Mouse (Mus musculus) Patski (cell line): ENCODE data around the gene Chrnb1. TPM values are rescaled to one million over a fixed set of nuclear protein-coding genes. Genes with fewer than 3 reads are reported as not detected.

Experiments used
- ATAC-seq: fragments of 100-300 bp; one replicate; pipeline ENCODE4 v1.8.0; 2021
- CTCF ChIA-PET: fragments of 350-600 bp; sonication (Branson Sonifier 250); formaldehyde crosslinking; loops from one replicate; lab custom pipeline; 2022; ENCODE audit warnings: inconsistent platforms; lab: Charles Lee
- POLR2A ChIA-PET: fragments of 350-600 bp; sonication (Branson Sonifier 250); formaldehyde crosslinking; loops from one replicate; lab custom pipeline; 2022; ENCODE audit warnings: antibody characterized with exemption, inconsistent platforms; lab: Charles Lee
- DNase-seq: peaks from one replicate; pipeline ENCODE4 v3.0.0-alpha.2; 2011; ENCODE audit warnings: low read depth, low spot score
- H3K27me3 ChIP-seq: fragments of 371-371 bp; one replicate; pipeline ENCODE4 v1.5.1; 2021
- CTCF ChIP-seq: fragments of 100-300 bp; IDR thresholded peaks from one replicate; pipeline ENCODE4 v1.5.1; 2021
- in situ Hi-C: fragments of 300-500 bp; cut with MboI; formaldehyde crosslinking; loops from 3 replicates; pipeline ENCODE4 v1.11.1; 2018; ENCODE audit warnings: low pct_unique_long_range_greater_than_20kb, mixed read lengths
- polyA plus RNA-seq: library from polyadenylated mRNA; unstranded; gene quantifications from one replicate; pipeline ENCODE4 v1.2.3, GENCODE M21; 2021

The Chrnb1 gene
- polyA plus RNA-seq, 1 experiment from 2014 or later = 27.7 TPM

DNA sequence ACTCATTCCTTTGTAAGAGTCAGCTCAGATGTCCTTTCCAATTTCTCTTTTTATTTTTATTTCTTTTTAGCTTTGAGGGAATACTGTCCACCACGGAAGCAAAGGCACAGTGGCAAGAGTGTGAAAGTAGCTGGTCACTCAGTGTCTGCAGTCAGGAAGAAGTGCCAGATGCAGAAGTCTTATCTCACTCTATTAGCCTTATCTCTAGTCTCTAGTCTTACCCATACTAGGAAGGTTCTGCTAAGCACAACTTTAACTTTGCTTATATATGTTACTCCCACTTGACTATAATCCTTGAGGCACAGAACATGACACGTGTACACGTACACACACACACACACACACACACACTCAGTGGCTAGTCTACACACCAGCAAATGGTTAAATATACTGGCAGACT, 44.1 kb downstream of the Chrnb1 start:
- ChIA-PET POLR2A (no interaction called here), CTCF (interaction anchor here (1.3 to 1.9 kb wide), 2 partner anchors 9 to 16 kb away, joined by 5 read pairs; no protein-coding TSS in a partner anchor)
- ATAC-seq (no peak), DNase-seq (no peak)
- in situ Hi-C loops = no loop called here
- H3K27me3 ChIP-seq = no peaks in the 10 kb centered on the region
- TF ChIP-seq CTCF = no peak

Other genes with a start within 250 kb of the Chrnb1 start
- gene Dnah2, start 246.8 kb downstream of the Chrnb1 start, polyA plus RNA-seq = 1.4 TPM
- 0.27 TPM for gene Efnb3, start 235.7 kb downstream of the Chrnb1 start, polyA plus RNA-seq
- gene Wrap53, start 215.7 kb downstream of the Chrnb1 start, polyA plus RNA-seq = 11.4 TPM
- 92.8 TPM for gene Trp53, start 215.6 kb downstream of the Chrnb1 start, polyA plus RNA-seq
- gene Atp1b2, start 190.0 kb downstream of the Chrnb1 start, polyA plus RNA-seq = 0.80 TPM
- not detected for gene Shbg, start 178.0 kb downstream of the Chrnb1 start, polyA plus RNA-seq
- 5.2 TPM for gene Sat2, start 173.9 kb downstream of the Chrnb1 start, polyA plus RNA-seq
- 82.4 TPM for gene Fxr2, start 163.0 kb downstream of the Chrnb1 start, polyA plus RNA-seq
- gene Sox15, start 140.6 kb downstream of the Chrnb1 start, polyA plus RNA-seq = 0.15 TPM
- 84.1 TPM for gene Mpdu1, start 133.3 kb downstream of the Chrnb1 start, polyA plus RNA-seq
- gene Cd68, start 129.8 kb downstream of the Chrnb1 start, polyA plus RNA-seq = 4.4 TPM
- 592 TPM for gene Eif4a1, start 123.5 kb downstream of the Chrnb1 start, polyA plus RNA-seq
- gene Senp3, start 113.9 kb downstream of the Chrnb1 start, polyA plus RNA-seq = 116 TPM
- gene Tnfsf13, start 110.2 kb downstream of the Chrnb1 start, polyA plus RNA-seq = 5.0 TPM
- 26.6 TPM for gene Tnfsf12, start 100.1 kb downstream of the Chrnb1 start, polyA plus RNA-seq
- 7.2 TPM for gene Tnfsfm13, start 99.8 kb downstream of the Chrnb1 start, polyA plus RNA-seq
- 96.2 TPM for gene Polr2a, start 37.3 kb downstream of the Chrnb1 start, polyA plus RNA-seq
- 0.32 TPM for gene Slc35g3, start 34.0 kb downstream of the Chrnb1 start, polyA plus RNA-seq
- gene Zbtb4, start 30.0 kb downstream of the Chrnb1 start, polyA plus RNA-seq = 36.9 TPM
- 0.03 TPM for gene Fgf11, start 5.9 kb upstream of the Chrnb1 start, polyA plus RNA-seq
- gene Tmem102, start 9.7 kb upstream of the Chrnb1 start, polyA plus RNA-seq = 1.1 TPM
- gene Gm39566, start 19.4 kb upstream of the Chrnb1 start, polyA plus RNA-seq = not detected
- not detected for gene Spem2, start 22.5 kb upstream of the Chrnb1 start, polyA plus RNA-seq
- 0.09 TPM for gene Spem1, start 26.2 kb upstream of the Chrnb1 start, polyA plus RNA-seq
- gene Nlgn2, start 41.8 kb upstream of the Chrnb1 start, polyA plus RNA-seq = 35.0 TPM
- 158 TPM for gene Tmem256, start 42.6 kb upstream of the Chrnb1 start, polyA plus RNA-seq
- 82.9 TPM for gene Plscr3, start 50.4 kb upstream of the Chrnb1 start, polyA plus RNA-seq
- gene Tnk1, start 62.8 kb upstream of the Chrnb1 start, polyA plus RNA-seq = not detected
- 0.12 TPM for gene Tmem95, start 82.1 kb upstream of the Chrnb1 start, polyA plus RNA-seq
- 8.4 TPM for gene Kctd11, start 85.5 kb upstream of the Chrnb1 start, polyA plus RNA-seq
- 0.40 TPM for gene Acap1, start 99.6 kb upstream of the Chrnb1 start, polyA plus RNA-seq
- gene 2810408A11Rik, start 105.0 kb upstream of the Chrnb1 start, polyA plus RNA-seq = 3.6 TPM
- gene Neurl4, start 105.1 kb upstream of the Chrnb1 start, polyA plus RNA-seq = 53.3 TPM
- 55.6 TPM for gene Gps2, start 117.9 kb upstream of the Chrnb1 start, polyA plus RNA-seq
- 768 TPM for gene Eif5a, start 126.0 kb upstream of the Chrnb1 start, polyA plus RNA-seq
- 2.4 TPM for gene Ybx2, start 139.9 kb upstream of the Chrnb1 start, polyA plus RNA-seq
- 0.13 TPM for gene Slc2a4, start 152.2 kb upstream of the Chrnb1 start, polyA plus RNA-seq
- not detected for gene Cldn7, start 168.8 kb upstream of the Chrnb1 start, polyA plus RNA-seq
- 174 TPM for gene Ctdnep1, start 185.2 kb upstream of the Chrnb1 start, polyA plus RNA-seq
- gene Elp5, start 186.6 kb upstream of the Chrnb1 start, polyA plus RNA-seq = 76.4 TPM
- gene Gabarap, start 195.2 kb upstream of the Chrnb1 start, polyA plus RNA-seq = 528 TPM
- gene Phf23, start 199.8 kb upstream of the Chrnb1 start, polyA plus RNA-seq = 76.1 TPM
- 41.6 TPM for gene Dvl2, start 204.7 kb upstream of the Chrnb1 start, polyA plus RNA-seq
- gene Acadvl, start 219.5 kb upstream of the Chrnb1 start, polyA plus RNA-seq = 234 TPM
- 48.1 TPM for gene Dlg4, start 221.0 kb upstream of the Chrnb1 start, polyA plus RNA-seq